Mouse (Mus musculus) neural tube, embryonic 12.5 days (tissue): ENCODE results near the gene Iba57. TPM values are rescaled to one million over a fixed set of nuclear protein-coding genes. Genes with fewer than 3 reads are reported as not detected.
"Not testable (repeated sequence)": the region's sequence is repeated elsewhere in the genome, so short reads cannot be mapped to it uniquely, and the experiment has no call there.

Source experiments
- ATAC-seq: fragments of 200-750 bp; cut with Nextera tagmentation; 2 replicates; pipeline ENCODE4 v1.8.0; 2017; ENCODE audit warnings: low read depth, mild to moderate bottlenecking, moderate TSS enrichment, moderate library complexity; ENCODE audit not compliant: low FRiP score
- H3K27ac ChIP-seq: fragments of 300-500 bp; sonication (generic); 2 replicates; pipeline ENCODE4 v1.5.1; 2016
- H3K27me3 ChIP-seq: fragments of 300-500 bp; sonication (generic); replicated peaks from 2 replicates; pipeline ENCODE4 v1.6.1; 2016; ENCODE audit warnings: mild to moderate bottlenecking
- H3K36me3 ChIP-seq: fragments of 300-500 bp; sonication (generic); 2 replicates; pipeline ENCODE4 v1.6.1; 2016; ENCODE audit warnings: mild to moderate bottlenecking
- H3K4me1 ChIP-seq: fragments of 300-500 bp; sonication (generic); 2 replicates; pipeline ENCODE4 v1.6.1; 2016
- H3K4me2 ChIP-seq: fragments of 300-500 bp; sonication (generic); replicated peaks from 2 replicates; pipeline ENCODE4 v1.6.1; 2016; ENCODE audit warnings: mild to moderate bottlenecking
- H3K4me3 ChIP-seq: fragments of 300-500 bp; sonication (generic); 2 replicates; pipeline ENCODE4 v1.5.1; 2016
- H3K9ac ChIP-seq: fragments of 300-500 bp; sonication (generic); 2 replicates; pipeline ENCODE4 v1.6.1; 2016; ENCODE audit warnings: mild to moderate bottlenecking
- H3K9me3 ChIP-seq: fragments of 300-500 bp; sonication (generic); 2 replicates; pipeline ENCODE4 v1.6.1; 2016; ENCODE audit warnings: mild to moderate bottlenecking
- WGBS: fragments of 180-500 bp; shearing (Covaris S2); methylation state at CpG from one replicate; pipeline ENCODE4 v1.1.7; 2016; 5-methylcytosine and 5-hydroxymethylcytosine counted together
- polyA plus RNA-seq: library from polyadenylated mRNA; unstranded; fragments of >200 nt; fragmentation: Nextera tagmentation; extraction: Ambion mirVana; gene quantifications from 2 replicates; pipeline ENCODE4 v1.2.1, GENCODE M21; 2016

The Iba57 gene
- polyA plus RNA-seq = 6.5 and 7.8 TPM in 2 replicates

GRCm38 (mm10) chr11:59163255-59164236 lies at the start of gene Iba57:
Gene Iba57, minus strand, starts transcription at chr11:59163739.
- 3% methylated on average over 68 of the region's 68 CpGs for WGBS
- Histone ChIP-seq H3K4me2 (peak within 1 kb of the TSS; percentile 70), H3K4me1 (peaks cover 14% of the 10 kb centered on the region), H3K36me3 (peaks cover 3% of the 10 kb centered on the region), H3K9ac (peak within 1 kb of the TSS; percentile 89), H3K9me3 (no peaks in the 10 kb centered on the region), H3K27me3 (no peaks in the 10 kb centered on the region), H3K4me3 (peak within 1 kb of the TSS; percentile 81), H3K27ac (peak within 1 kb of the TSS; percentile 98)
- peak; percentile 98 for ATAC-seq

- Histone ChIP-seq H3K27me3 (no peaks in the 10 kb centered on the region), H3K36me3 (peaks cover 44% of the 10 kb centered on the region), H3K4me3 (no peak overlapping the region), H3K4me1 (peaks cover 13% of the 10 kb centered on the region), H3K9me3 (no peaks in the 10 kb centered on the region), H3K9ac (no peak overlapping the region), H3K4me2 (no peak overlapping the region), H3K27ac (no peak overlapping the region)
- WGBS = 93% methylated on average over 12 of the region's 12 CpGs
- ATAC-seq = no peak
These were observed 49.5 kb upstream of the Iba57 start for GRCm38 (mm10) chr11:59212892-59213494.

GRCm38 (mm10) chr11:59212320-59212719 lies 48.8 kb upstream of the Iba57 start:
- ATAC-seq, H3K27ac ChIP-seq, H3K4me3 ChIP-seq, H3K4me2 ChIP-seq, H3K9me3 ChIP-seq, H3K9ac ChIP-seq, H3K27me3 ChIP-seq: not testable (repeated sequence)
- Histone ChIP-seq H3K36me3 (peaks cover 41% of the 10 kb centered on the region), H3K4me1 (peaks cover 13% of the 10 kb centered on the region)
- WGBS = 88% methylated on average over 12 of the region's 12 CpGs

- H3K4me2 ChIP-seq, H3K27ac ChIP-seq, H3K9ac ChIP-seq, H3K27me3 ChIP-seq, H3K9me3 ChIP-seq, H3K4me3 ChIP-seq, ATAC-seq: not testable (repeated sequence)
- 90% methylated on average over 9 of the region's 9 CpGs for WGBS
- H3K36me3 ChIP-seq = peaks cover 43% of the 10 kb centered on the region
- H3K4me1 ChIP-seq = peaks cover 13% of the 10 kb centered on the region
These were observed 48.0 kb upstream of the Iba57 start for GRCm38 (mm10) chr11:59211561-59211960.

GRCm38 (mm10) chr11:59210020-59210419 lies 46.5 kb upstream of the Iba57 start:
- ATAC-seq = no peak
- no peaks in the 10 kb centered on the region for H3K27me3 ChIP-seq
- no peak overlapping the region for H3K4me2 ChIP-seq
- H3K4me1 ChIP-seq = peaks cover 13% of the 10 kb centered on the region
- peaks cover 57% of the 10 kb centered on the region for H3K36me3 ChIP-seq
- no peak overlapping the region for H3K9ac ChIP-seq
- H3K9me3 ChIP-seq = no peaks in the 10 kb centered on the region
- no peak overlapping the region for H3K27ac ChIP-seq
- 81% methylated on average over 4 of the region's 4 CpGs for WGBS
- no peak overlapping the region for H3K4me3 ChIP-seq

- Histone ChIP-seq H3K27me3 (no peaks in the 10 kb centered on the region), H3K4me3 (peak overlapping the region; percentile 89; the same call in 1 of the 2 replicates), H3K9me3 (no peaks in the 10 kb centered on the region), H3K27ac (no peak overlapping the region), H3K4me1 (peaks cover 13% of the 10 kb centered on the region), H3K9ac (no peak overlapping the region), H3K4me2 (peak overlapping the region; percentile 91), H3K36me3 (peaks cover 60% of the 10 kb centered on the region)
- WGBS = 81% methylated on average over 5 of the region's 5 CpGs
- no peak for ATAC-seq
These were observed 46.0 kb upstream of the Iba57 start for GRCm38 (mm10) chr11:59209580-59209979.

GRCm38 (mm10) chr11:59209003-59209441 lies 45.5 kb upstream of the Iba57 start:
- no peaks in the 10 kb centered on the region for H3K27me3 ChIP-seq
- peaks cover 13% of the 10 kb centered on the region for H3K4me1 ChIP-seq
- peak overlapping the region; percentile 89 for H3K4me3 ChIP-seq
- 10% methylated on average over 18 of the region's 18 CpGs for WGBS
- peak; percentile 67 for ATAC-seq
- peak overlapping the region; percentile 83 for H3K9ac ChIP-seq
- H3K9me3 ChIP-seq = no peaks in the 10 kb centered on the region
- peak overlapping the region; percentile 91 for H3K4me2 ChIP-seq
- 0 out of 2 replicates have a peak overlapping the region, but pooled peaks have one; percentile 75 for H3K27ac ChIP-seq
- peaks cover 65% of the 10 kb centered on the region for H3K36me3 ChIP-seq

GRCm38 (mm10) chr11:59208153-59208831 lies 44.8 kb upstream of the Iba57 start, which contains the start of gene 2310033P09Rik:
Gene 2310033P09Rik, plus strand, starts transcription at chr11:59208321.
- Histone ChIP-seq H3K27ac (peak within 1 kb of the TSS; percentile 75; the same call in 1 of the 2 replicates), H3K27me3 (no peaks in the 10 kb centered on the region), H3K4me2 (peak within 1 kb of the TSS; percentile 91), H3K4me1 (peaks cover 13% of the 10 kb centered on the region), H3K9me3 (no peaks in the 10 kb centered on the region), H3K36me3 (peaks cover 62% of the 10 kb centered on the region), H3K9ac (peak within 1 kb of the TSS; percentile 83), H3K4me3 (peak within 1 kb of the TSS; percentile 89)
- ATAC-seq = peak; percentile 81
- WGBS = under 1% methylated on average over 67 of the region's 67 CpGs

GRCm38 (mm10) chr11:59202081-59202995 lies 38.8 kb upstream of the Iba57 start, which contains the start of gene Mrpl55:
Gene Mrpl55, plus strand, starts transcription at chr11:59202486.
- no peaks in the 10 kb centered on the region for H3K9me3 ChIP-seq
- H3K4me1 ChIP-seq = peaks cover 16% of the 10 kb centered on the region
- H3K4me3 ChIP-seq = peak within 1 kb of the TSS; percentile 83
- peaks cover 33% of the 10 kb centered on the region for H3K36me3 ChIP-seq
- peak within 1 kb of the TSS; percentile 93 for H3K4me2 ChIP-seq
- peak; percentile 89 for ATAC-seq
- WGBS = under 1% methylated on average over 63 of the region's 63 CpGs
- peak within 1 kb of the TSS; percentile 81 for H3K9ac ChIP-seq
- no peak within 1 kb of the TSS for H3K27ac ChIP-seq
- no peaks in the 10 kb centered on the region for H3K27me3 ChIP-seq

GRCm38 (mm10) chr11:59201216-59202002 lies 37.9 kb upstream of the Iba57 start:
- Histone ChIP-seq H3K9me3 (no peaks in the 10 kb centered on the region), H3K36me3 (peaks cover 30% of the 10 kb centered on the region), H3K27me3 (no peaks in the 10 kb centered on the region), H3K4me3 (peak overlapping the region; percentile 83), H3K27ac (no peak overlapping the region), H3K4me2 (peak overlapping the region; percentile 93), H3K4me1 (peaks cover 16% of the 10 kb centered on the region), H3K9ac (peak overlapping the region; percentile 81)
- no peak; the same call in 1 of the 2 replicates for ATAC-seq
- WGBS = 40% methylated on average over 16 of the region's 16 CpGs
